Mouse (Mus musculus) right cerebral cortex, adult 18-20 months (tissue): ENCODE measurements at regions not wholly inside any gene's neighbourhood (a gene's known extent, or its start where the extent isn't known, plus 50 kb on each side); places are given as distances from the start of the nearest gene placed in this dataset.

Experiments
- DNase-seq: peaks from one replicate; pipeline ENCODE4 v3.0.0; 2022; ENCODE audit warnings: mixed read lengths

DNA sequence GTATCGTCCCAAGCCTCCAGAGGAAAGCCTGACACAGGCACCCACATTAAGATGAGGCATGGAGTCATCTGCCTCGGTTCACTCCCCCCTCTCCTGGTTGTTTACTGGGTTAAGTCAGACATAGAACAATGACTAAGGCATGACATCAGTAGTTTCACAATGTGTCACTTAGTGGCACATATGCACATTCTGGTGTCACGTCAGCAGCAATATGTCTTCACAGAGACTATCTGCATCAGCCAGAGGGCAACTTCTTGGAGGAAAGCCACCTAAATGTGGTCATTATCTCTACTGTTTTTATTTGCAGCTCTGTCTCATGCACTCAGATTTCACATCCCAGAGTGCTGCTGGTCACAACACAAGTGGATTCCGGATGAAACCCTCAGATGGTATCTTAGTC is 61.9 kb upstream of the Agap1 start:
- no peak for DNase-seq

DNA sequence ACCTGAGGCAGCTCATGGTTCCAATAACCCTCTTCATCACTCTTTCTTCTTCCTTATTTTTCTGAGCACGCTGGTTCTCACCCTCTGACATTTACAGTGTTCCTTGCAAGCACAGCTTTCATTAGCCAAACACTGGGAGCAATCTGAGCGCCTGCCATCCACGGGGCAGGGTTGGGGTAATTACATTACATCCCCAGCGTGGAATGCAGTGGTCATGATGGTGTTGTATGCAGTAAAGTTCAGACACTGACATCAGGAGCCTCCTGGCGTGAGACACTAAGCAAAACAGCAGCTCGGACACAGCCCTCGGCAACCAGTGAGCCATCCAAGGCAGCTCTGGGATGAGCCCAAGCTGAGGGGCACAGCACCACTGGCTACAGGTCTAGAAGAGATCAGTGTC is 60.1 kb upstream of the Agap1 start:
- DNase-seq: no peak

DNA sequence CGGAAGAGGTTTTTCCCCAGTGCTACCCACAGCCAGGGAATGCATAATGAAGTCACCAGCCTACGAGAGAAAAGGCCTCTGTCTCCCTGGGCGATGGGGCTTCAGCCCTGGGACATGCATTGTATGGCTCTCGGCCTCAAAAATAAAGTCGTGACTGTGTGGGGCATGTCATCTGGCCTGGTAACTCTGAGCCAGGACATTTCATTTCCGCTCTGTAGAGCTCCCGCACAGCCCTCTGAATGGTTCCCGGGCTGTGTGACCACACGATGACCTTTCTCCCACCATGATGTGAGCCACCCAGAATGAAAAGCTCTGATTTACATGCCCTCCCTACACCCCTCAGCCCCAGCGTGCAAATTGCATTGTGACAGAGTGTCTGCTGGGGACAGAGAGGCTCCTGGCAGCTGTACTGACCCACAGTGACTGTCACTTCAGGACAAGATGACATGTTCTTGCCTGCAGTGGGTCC is 53.8 kb upstream of the Agap1 start:
- peak; percentile 46 for DNase-seq

DNA sequence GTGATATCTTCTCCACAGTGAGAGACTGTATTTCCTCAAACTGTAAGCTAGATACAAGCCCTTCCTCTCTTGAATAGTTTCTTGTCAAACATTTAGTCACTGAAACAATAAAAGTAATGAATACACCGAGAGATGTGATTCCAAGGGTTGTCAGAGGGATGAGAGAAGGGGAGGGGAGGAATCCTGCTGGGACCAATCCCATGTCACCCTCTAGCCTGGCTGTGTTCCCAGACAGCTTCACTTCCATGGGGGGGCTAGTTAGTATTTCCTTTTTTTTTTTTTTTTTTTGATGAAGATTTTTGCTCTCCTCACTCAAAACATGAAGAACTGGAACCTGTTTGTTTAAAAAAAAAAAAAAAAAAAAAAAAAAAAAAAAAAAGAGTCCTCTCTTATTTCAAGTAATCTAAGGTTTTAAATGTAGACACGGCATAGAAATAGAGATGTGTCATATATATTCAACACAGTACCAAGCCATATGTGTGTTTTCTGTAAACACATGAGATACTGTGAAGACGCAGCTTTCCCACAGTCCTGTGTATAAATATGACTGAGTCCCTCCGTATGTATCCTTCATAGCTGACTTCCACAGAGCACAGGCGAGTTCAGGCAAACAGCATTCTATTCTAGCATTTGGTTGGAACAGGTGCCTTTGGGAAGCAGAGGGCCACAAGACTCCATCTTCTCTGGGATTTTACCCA is 51.9 kb upstream of the Agap1 start:
- DNase-seq: no peak

DNA sequence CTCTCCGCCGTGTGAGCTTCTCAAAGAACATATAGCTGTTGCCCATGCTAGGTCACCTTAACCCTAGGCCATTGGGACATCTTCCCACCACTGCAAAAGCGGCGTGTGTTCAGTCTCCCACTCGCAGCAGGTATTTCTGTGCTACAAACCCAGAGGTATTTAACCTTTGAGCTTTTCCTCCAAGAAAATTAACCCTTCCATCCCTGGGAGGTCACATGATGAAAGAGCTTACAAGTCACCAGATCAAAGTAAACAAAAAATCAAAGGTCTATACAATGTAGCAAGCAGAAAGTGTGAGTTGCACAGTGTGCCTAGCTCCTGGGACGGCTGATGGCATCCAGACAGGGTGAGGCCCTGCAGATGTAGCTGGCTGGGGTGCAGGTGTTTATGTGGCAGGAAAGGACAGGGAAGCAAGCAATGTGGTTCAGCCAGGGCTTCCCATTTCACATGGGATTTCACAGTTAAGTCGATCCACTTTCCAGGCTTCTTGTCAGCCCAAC is 51.0 kb upstream of the Agap1 start:
- no peak for DNase-seq
